Mouse (Mus musculus): ENCODE results near the gene Ugt2b37. TPM values are rescaled to one million over a fixed set of nuclear protein-coding genes. Genes with fewer than 3 reads are reported as not detected.
"Not testable (repeated sequence)": the region's sequence is repeated elsewhere in the genome, so short reads cannot be mapped to it uniquely, and the experiment has no call there.

Gene Ugt2b37
- polyA plus RNA-seq (2015; fragmentation: Nextera tagmentation; extraction: Ambion mirVana): not detected in 2 replicates

GRCm38 (mm10) chr5:87254676-87255075 is at the start of gene Ugt2b37:
Gene Ugt2b37, minus strand, starts transcription at chr5:87254804.
- H3K9me3 ChIP-seq (replicated peaks); ATAC-seq (ENCODE audit: low FRiP score); H3K36me3 ChIP-seq; H3K27ac ChIP-seq (replicated peaks); H3K9ac ChIP-seq (replicated peaks); H3K27me3 ChIP-seq (replicated peaks); H3K4me1 ChIP-seq; H3K4me2 ChIP-seq; H3K4me3 ChIP-seq (replicated peaks): not testable (repeated sequence)
- WGBS: 85% methylated on average over 3 of the region's 3 CpGs

GRCm38 (mm10) chr5:87286180-87286579 is 31.6 kb upstream of the Ugt2b37 start:
- not testable (repeated sequence) for H3K36me3 ChIP-seq; H3K27ac ChIP-seq (replicated peaks); H3K9ac ChIP-seq (replicated peaks); H3K4me2 ChIP-seq; ATAC-seq (ENCODE audit: low FRiP score); H3K9me3 ChIP-seq (replicated peaks); H3K4me3 ChIP-seq (replicated peaks); H3K4me1 ChIP-seq; H3K27me3 ChIP-seq (replicated peaks)
- WGBS: 85% methylated on average over 4 of the region's 4 CpGs

DNA sequence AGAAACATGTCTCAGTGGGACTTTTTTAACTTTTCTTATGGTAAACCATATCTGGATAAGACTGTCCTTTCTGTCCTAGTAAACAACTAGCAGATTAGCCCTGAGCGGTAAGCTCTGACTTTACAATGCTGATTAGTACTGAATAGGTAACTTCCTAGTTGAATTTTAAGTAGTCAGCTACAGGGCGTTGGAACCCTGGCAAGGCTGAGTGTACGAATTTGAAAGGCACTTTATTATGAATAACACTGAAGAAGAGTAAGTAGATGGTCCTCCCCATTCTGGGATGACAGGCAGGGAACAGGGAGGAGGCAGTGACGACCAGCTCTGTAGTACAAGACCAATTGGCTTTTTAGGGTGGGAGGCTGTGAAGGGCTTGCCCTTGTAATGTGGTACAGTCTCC is 21.4 kb upstream of the Ugt2b37 start:
- not testable (repeated sequence) for H3K9ac ChIP-seq (replicated peaks); H3K27ac ChIP-seq (replicated peaks); H3K4me3 ChIP-seq (replicated peaks); H3K36me3 ChIP-seq; H3K4me2 ChIP-seq; H3K9me3 ChIP-seq (replicated peaks); H3K4me1 ChIP-seq; H3K27me3 ChIP-seq (replicated peaks); ATAC-seq (ENCODE audit: low FRiP score)
- WGBS: 92% methylated on average over 4 of the region's 4 CpGs

- 0 out of 2 replicates have a peak, but pooled peaks cover 3% of the 10 kb centered on the region for H3K9me3 ChIP-seq (replicated peaks)
- no peaks in the 10 kb centered on the region for H3K27me3 ChIP-seq (replicated peaks)
- WGBS: 85% methylated on average over 6 of the region's 6 CpGs
- H3K4me3 ChIP-seq (replicated peaks): no peak overlapping the region
- ATAC-seq (ENCODE audit: low FRiP score): no peak
- H3K36me3 ChIP-seq: no peaks in the 10 kb centered on the region
- H3K4me1 ChIP-seq: no peaks in the 10 kb centered on the region
- no peak overlapping the region for H3K4me2 ChIP-seq
- H3K9ac ChIP-seq (replicated peaks): no peak overlapping the region
- no peak overlapping the region for H3K27ac ChIP-seq (replicated peaks)
These were observed 21.0 kb upstream of the Ugt2b37 start for GRCm38 (mm10) chr5:87275581-87275980.

GRCm38 (mm10) chr5:87255831-87256230 is 1.2 kb upstream of the Ugt2b37 start:
- no peak for ATAC-seq (ENCODE audit: low FRiP score)
- no peaks in the 10 kb centered on the region for H3K27me3 ChIP-seq (replicated peaks)
- no peak overlapping the region for H3K9ac ChIP-seq (replicated peaks)
- no peak overlapping the region for H3K4me2 ChIP-seq
- H3K27ac ChIP-seq (replicated peaks): no peak overlapping the region
- no peaks in the 10 kb centered on the region for H3K36me3 ChIP-seq
- H3K4me1 ChIP-seq: no peaks in the 10 kb centered on the region
- 90% methylated on average over 3 of the region's 3 CpGs for WGBS
- H3K9me3 ChIP-seq (replicated peaks): no peaks in the 10 kb centered on the region
- H3K4me3 ChIP-seq (replicated peaks): no peak overlapping the region

DNA sequence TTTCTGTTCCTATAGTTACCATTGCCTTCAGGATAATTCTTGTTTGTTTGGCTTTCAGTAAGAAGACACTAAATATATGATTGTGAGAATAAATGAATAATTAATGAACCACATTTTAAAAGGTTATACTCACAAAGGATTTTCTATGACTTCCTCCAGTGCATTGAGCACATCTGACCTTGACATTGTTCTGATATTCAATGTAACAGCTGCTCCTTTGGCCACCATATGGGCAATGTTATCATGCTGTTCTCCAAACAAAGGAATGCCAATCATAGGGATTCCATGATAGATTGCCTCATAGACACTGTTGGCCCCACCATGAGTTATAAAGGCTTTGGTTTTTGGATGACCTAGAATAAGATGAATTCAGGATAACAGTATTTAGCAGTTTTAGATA is 12.5 kb downstream of the Ugt2b37 start:
- not testable (repeated sequence) for H3K9ac ChIP-seq (replicated peaks); H3K27ac ChIP-seq (replicated peaks); ATAC-seq (ENCODE audit: low FRiP score)

GRCm38 (mm10) chr5:87196430-87196829 is 58.2 kb downstream of the Ugt2b37 start:
- H3K27me3 ChIP-seq (replicated peaks); H3K4me3 ChIP-seq (replicated peaks); H3K4me2 ChIP-seq; H3K4me1 ChIP-seq; H3K9me3 ChIP-seq (replicated peaks); ATAC-seq (ENCODE audit: low FRiP score); H3K9ac ChIP-seq (replicated peaks); H3K27ac ChIP-seq (replicated peaks); H3K36me3 ChIP-seq: not testable (repeated sequence)
- WGBS: 71% methylated on average over 2 of the region's 2 CpGs

More for the DNA sequence above, 12.5 kb downstream of the Ugt2b37 start:
- not testable (repeated sequence) for H3K4me1 ChIP-seq; H3K27me3 ChIP-seq (replicated peaks); H3K9me3 ChIP-seq (replicated peaks); H3K4me3 ChIP-seq (replicated peaks); H3K4me2 ChIP-seq; H3K36me3 ChIP-seq

Other genes with a start within 250 kb of the Ugt2b37 start
- 0.20 and 2.4 TPM in 2 replicates for gene Ugt2b36, start 162.2 kb downstream of the Ugt2b37 start, polyA plus RNA-seq (2015; fragmentation: Nextera tagmentation; extraction: Ambion mirVana)
- gene Ugt2b5, start 114.5 kb downstream of the Ugt2b37 start, polyA plus RNA-seq (2015; fragmentation: Nextera tagmentation; extraction: Ambion mirVana): 4.0 TPM in 1 of 2 replicates, not detected in the other
- gene Ugt2a3, start 82.4 kb upstream of the Ugt2b37 start, polyA plus RNA-seq (2015; fragmentation: Nextera tagmentation; extraction: Ambion mirVana): not detected in 2 replicates
- gene Ugt2b38, start 169.4 kb upstream of the Ugt2b37 start, polyA plus RNA-seq (2015; fragmentation: Nextera tagmentation; extraction: Ambion mirVana): not detected in 2 replicates
- not detected in 2 replicates for gene Ugt2a2, start 227.5 kb upstream of the Ugt2b37 start, polyA plus RNA-seq (2015; fragmentation: Nextera tagmentation; extraction: Ambion mirVana)
- gene Gm43638, start 232.0 kb upstream of the Ugt2b37 start, polyA plus RNA-seq (2015; fragmentation: Nextera tagmentation; extraction: Ambion mirVana): not detected in 2 replicates
- gene Ugt2a1, start 236.1 kb upstream of the Ugt2b37 start, polyA plus RNA-seq (2015; fragmentation: Nextera tagmentation; extraction: Ambion mirVana): not detected in 2 replicates